Mouse (Mus musculus): ENCODE measurements around the gene Atad3a. TPM values are rescaled to one million over a fixed set of nuclear protein-coding genes. Genes with fewer than 3 reads are reported as not detected.
"Not testable (repeated sequence)": the region's sequence is repeated elsewhere in the genome, so short reads cannot be mapped to it uniquely, and the experiment has no call there.

The Atad3a gene
- polyA plus RNA-seq, 1 experiment from 2014 or later, result 26.1 TPM

DNA sequence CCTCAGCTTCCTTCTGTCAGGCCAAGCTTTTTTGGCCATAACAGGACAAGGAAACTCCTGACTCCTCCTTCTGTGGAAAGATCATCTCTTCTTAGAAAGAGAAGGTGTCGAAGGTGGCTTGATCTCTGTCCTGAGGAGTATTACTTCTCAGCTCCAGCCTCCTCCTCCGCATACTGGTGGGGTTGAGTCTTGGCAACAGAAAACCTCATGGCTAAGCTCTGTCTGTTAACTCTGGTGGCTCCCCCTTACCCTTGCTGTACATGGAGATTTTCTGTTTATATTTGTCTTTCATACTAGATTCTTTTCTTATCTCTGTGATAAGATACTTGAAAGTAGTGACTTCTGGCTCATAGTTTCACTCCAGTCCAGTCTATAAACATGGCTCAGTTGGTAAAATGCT, 32.8 kb upstream of the Atad3a start:
- DNase-seq (ENCODE audit: low spot score), result no peak
- no peak overlapping the region for H3K4me3 ChIP-seq (ENCODE audit: low read depth, low read length)
- H3K27me3 ChIP-seq (replicated peaks; ENCODE audit: insufficient read depth, low read length), result no peaks in the 10 kb centered on the region
- TF ChIP-seq CTCF (IDR thresholded peaks at IDR 0.05), result no peak
- no peak for TF ChIP-seq EP300 (IDR thresholded peaks at IDR 0.05)
- no peak overlapping the region for H3K4me2 ChIP-seq (replicated peaks; ENCODE audit: low read depth, low read length)
- no peak for ATAC-seq
- no peaks in the 10 kb centered on the region for H3K4me1 ChIP-seq (ENCODE audit: insufficient read depth, low read depth, low read length)
- no peak overlapping the region for H3K27ac ChIP-seq (ENCODE audit: low read length)
- 26% methylated on average over 2 of the region's 2 CpGs for WGBS
- H3K36me3 ChIP-seq (ENCODE audit: insufficient read depth, low read length), result no peaks in the 10 kb centered on the region
- no peaks in the 10 kb centered on the region for H3K9me3 ChIP-seq (ENCODE audit: low read length)
- no peak overlapping the region for H3K9ac ChIP-seq (replicated peaks; ENCODE audit: low read depth)

GRCm38 (mm10) chr4:155791240-155791933, 30.5 kb upstream of the Atad3a start:
- Histone ChIP-seq H3K27ac (ENCODE audit: low read length) (no peak overlapping the region), H3K9ac (replicated peaks; ENCODE audit: low read depth) (no peak overlapping the region), H3K27me3 (replicated peaks; ENCODE audit: insufficient read depth, low read length) (no peaks in the 10 kb centered on the region), H3K4me1 (ENCODE audit: insufficient read depth, low read depth, low read length) (no peaks in the 10 kb centered on the region), H3K9me3 (ENCODE audit: low read length) (no peaks in the 10 kb centered on the region), H3K4me2 (replicated peaks; ENCODE audit: low read depth, low read length) (no peak overlapping the region), H3K36me3 (ENCODE audit: insufficient read depth, low read length) (no peaks in the 10 kb centered on the region), H3K4me3 (ENCODE audit: low read depth, low read length) (no peak overlapping the region)
- DNase-seq (ENCODE audit: low spot score), result no peak
- no peak for ATAC-seq
- no peak for TF ChIP-seq EP300 (IDR thresholded peaks at IDR 0.05)
- WGBS, result 72% methylated on average over 24 of the region's 24 CpGs

GRCm38 (mm10) chr4:155790650-155791161, 29.8 kb upstream of the Atad3a start:
- WGBS, result 51% methylated on average over 3 of the region's 3 CpGs
- DNase-seq (ENCODE audit: low spot score), result no peak
- no peak overlapping the region for H3K4me3 ChIP-seq (ENCODE audit: low read depth, low read length)

GRCm38 (mm10) chr4:155790021-155790489, 29.2 kb upstream of the Atad3a start, which contains the start of gene Ankrd65:
Gene Ankrd65, plus strand, starts transcription at chr4:155790439.
- Histone ChIP-seq H3K9ac (replicated peaks; ENCODE audit: low read depth) (no peak within 1 kb of the TSS), H3K9me3 (ENCODE audit: low read length) (no peaks in the 10 kb centered on the region), H3K36me3 (ENCODE audit: insufficient read depth, low read length) (no peaks in the 10 kb centered on the region), H3K4me1 (ENCODE audit: insufficient read depth, low read depth, low read length) (no peaks in the 10 kb centered on the region), H3K27ac (ENCODE audit: low read length) (no peak within 1 kb of the TSS), H3K4me2 (replicated peaks; ENCODE audit: low read depth, low read length) (no peak within 1 kb of the TSS), H3K4me3 (ENCODE audit: low read depth, low read length) (no peak within 1 kb of the TSS), H3K27me3 (replicated peaks; ENCODE audit: insufficient read depth, low read length) (no peaks in the 10 kb centered on the region)
- ATAC-seq (no peak), DNase-seq (ENCODE audit: low spot score) (no peak)
- 75% methylated on average over 3 of the region's 3 CpGs for WGBS
- TF ChIP-seq EP300 (IDR thresholded peaks at IDR 0.05), result no peak
- TF ChIP-seq CTCF (IDR thresholded peaks at IDR 0.05), result no peak

More at GRCm38 (mm10) chr4:155790650-155791161, 29.8 kb upstream of the Atad3a start:
- TF ChIP-seq EP300 (IDR thresholded peaks at IDR 0.05), result no peak
- TF ChIP-seq CTCF (IDR thresholded peaks at IDR 0.05), result no peak
- Histone ChIP-seq H3K27me3 (replicated peaks; ENCODE audit: insufficient read depth, low read length) (no peaks in the 10 kb centered on the region), H3K4me2 (replicated peaks; ENCODE audit: low read depth, low read length) (no peak overlapping the region), H3K9ac (replicated peaks; ENCODE audit: low read depth) (no peak overlapping the region), H3K36me3 (ENCODE audit: insufficient read depth, low read length) (no peaks in the 10 kb centered on the region), H3K4me1 (ENCODE audit: insufficient read depth, low read depth, low read length) (no peaks in the 10 kb centered on the region), H3K27ac (ENCODE audit: low read length) (no peak overlapping the region), H3K9me3 (ENCODE audit: low read length) (no peaks in the 10 kb centered on the region)
- peak; percentile 54 for ATAC-seq

DNA sequence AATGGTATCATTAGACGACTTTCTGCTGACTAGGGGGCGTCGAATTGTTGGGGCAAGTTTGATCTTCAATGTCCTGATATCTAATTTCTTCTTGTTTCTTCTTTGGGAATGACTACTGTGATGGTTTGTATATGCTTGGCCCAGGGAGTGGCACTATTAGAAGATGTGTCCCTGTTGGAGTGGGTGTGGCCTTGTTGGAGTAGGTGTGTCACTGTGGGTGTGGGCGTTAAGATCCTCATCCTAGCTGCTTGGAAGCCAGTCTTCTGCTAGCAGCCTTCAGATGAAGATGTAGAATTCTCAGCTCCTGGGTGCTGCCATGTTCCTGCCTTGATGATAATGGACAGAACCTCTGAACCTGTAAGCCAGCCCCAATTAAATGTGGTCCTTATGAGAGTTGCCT, 27.9 kb upstream of the Atad3a start:
- H3K4me2 ChIP-seq (replicated peaks; ENCODE audit: low read depth, low read length); H3K36me3 ChIP-seq (ENCODE audit: insufficient read depth, low read length); DNase-seq (ENCODE audit: low spot score); H3K4me3 ChIP-seq (ENCODE audit: low read depth, low read length); ATAC-seq; H3K27me3 ChIP-seq (replicated peaks; ENCODE audit: insufficient read depth, low read length); H3K9ac ChIP-seq (replicated peaks; ENCODE audit: low read depth); H3K4me1 ChIP-seq (ENCODE audit: insufficient read depth, low read depth, low read length); H3K27ac ChIP-seq (ENCODE audit: low read length); H3K9me3 ChIP-seq (ENCODE audit: low read length): not testable (repeated sequence)
- 77% methylated on average over 4 of the region's 4 CpGs for WGBS

DNA sequence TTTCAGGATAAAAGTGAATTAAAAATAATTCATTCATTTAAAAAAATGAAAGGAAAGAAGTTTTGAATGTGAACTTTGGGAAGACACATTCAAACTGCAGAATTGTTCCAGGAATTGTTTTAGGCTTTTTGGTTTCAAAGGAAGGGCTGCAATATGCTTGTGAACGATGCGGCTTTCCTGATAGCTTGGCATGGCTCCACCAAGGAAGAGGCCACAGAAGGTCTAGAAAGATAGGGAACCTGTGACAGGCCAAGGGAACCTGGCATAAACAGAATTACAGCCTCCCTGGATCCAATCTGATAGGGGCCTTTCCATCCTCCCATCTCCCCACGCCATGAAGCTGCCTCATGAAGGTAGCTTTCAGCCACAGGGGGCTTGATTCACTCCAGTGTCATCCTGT, 27.4 kb upstream of the Atad3a start:
- no peaks in the 10 kb centered on the region for H3K36me3 ChIP-seq (ENCODE audit: insufficient read depth, low read length)
- H3K4me3 ChIP-seq (ENCODE audit: low read depth, low read length), result no peak overlapping the region
- H3K27me3 ChIP-seq (replicated peaks; ENCODE audit: insufficient read depth, low read length), result no peaks in the 10 kb centered on the region
- 57% methylated on average over 3 of the region's 3 CpGs for WGBS
- ATAC-seq (no peak), DNase-seq (ENCODE audit: low spot score) (no peak)
- H3K27ac ChIP-seq (ENCODE audit: low read length), result no peak overlapping the region
- no peak overlapping the region for H3K9ac ChIP-seq (replicated peaks; ENCODE audit: low read depth)
- no peaks in the 10 kb centered on the region for H3K9me3 ChIP-seq (ENCODE audit: low read length)
- no peaks in the 10 kb centered on the region for H3K4me1 ChIP-seq (ENCODE audit: insufficient read depth, low read depth, low read length)
- TF ChIP-seq EP300 (IDR thresholded peaks at IDR 0.05), result no peak
- TF ChIP-seq CTCF (IDR thresholded peaks at IDR 0.05), result no peak
- H3K4me2 ChIP-seq (replicated peaks; ENCODE audit: low read depth, low read length), result no peak overlapping the region

Data from lung, postnatal 0 days (tissue).